Mouse (Mus musculus): Measurements from ENCODE around the gene Rai1. TPM values are rescaled to one million over a fixed set of nuclear protein-coding genes. Genes with fewer than 3 reads are reported as not detected.

The Rai1 gene
- polyA plus RNA-seq, 1 experiment from 2014 or later = 31.9 TPM

DNA sequence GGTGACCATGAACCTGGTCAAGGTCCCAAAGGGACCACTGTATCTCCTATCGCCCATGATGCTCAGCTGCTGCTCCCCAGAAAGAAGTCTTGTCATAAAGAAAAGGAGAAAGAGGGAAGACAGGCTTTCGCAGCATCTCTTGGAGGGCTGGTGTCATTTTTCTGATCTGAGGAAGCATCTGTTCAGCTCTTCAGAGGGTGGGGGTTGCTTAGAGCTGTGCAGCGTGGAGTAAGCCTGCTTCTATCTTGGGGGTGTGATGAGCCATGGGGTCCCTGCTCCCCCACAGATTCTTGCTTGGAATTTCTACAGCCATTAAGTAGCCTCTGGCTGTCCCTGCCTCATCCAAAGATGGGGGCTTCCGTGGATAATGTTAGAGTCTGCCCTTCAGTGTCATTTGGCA lies 53.5 kb downstream of the Rai1 start:
- no peaks in the 10 kb centered on the region for H3K9me3 ChIP-seq
- H3K9ac ChIP-seq (replicated peaks) = no peak overlapping the region
- H3K4me3 ChIP-seq = no peak overlapping the region
- no peaks in the 10 kb centered on the region for H3K27me3 ChIP-seq
- peaks cover 58% of the 10 kb centered on the region for H3K4me1 ChIP-seq
- no peaks in the 10 kb centered on the region for H3K36me3 ChIP-seq
- peak overlapping the region; percentile 69 for H3K27ac ChIP-seq (replicated peaks)
- H3K4me2 ChIP-seq (replicated peaks) = no peak overlapping the region
- no peak for ATAC-seq (replicated peaks)
- 77% methylated on average over 4 of the region's 4 CpGs for WGBS

GRCm38 (mm10) chr11:60159955-60160354 lies 55.1 kb downstream of the Rai1 start:
- no peak overlapping the region for H3K9ac ChIP-seq (replicated peaks)
- peaks cover 64% of the 10 kb centered on the region for H3K4me1 ChIP-seq
- no peaks in the 10 kb centered on the region for H3K9me3 ChIP-seq
- ATAC-seq (replicated peaks) = no peak
- H3K27ac ChIP-seq (replicated peaks) = no peak overlapping the region
- H3K27me3 ChIP-seq = no peaks in the 10 kb centered on the region
- H3K4me2 ChIP-seq (replicated peaks) = no peak overlapping the region
- H3K36me3 ChIP-seq = no peaks in the 10 kb centered on the region
- H3K4me3 ChIP-seq = no peak overlapping the region
- 92% methylated on average over 5 of the region's 5 CpGs for WGBS

DNA sequence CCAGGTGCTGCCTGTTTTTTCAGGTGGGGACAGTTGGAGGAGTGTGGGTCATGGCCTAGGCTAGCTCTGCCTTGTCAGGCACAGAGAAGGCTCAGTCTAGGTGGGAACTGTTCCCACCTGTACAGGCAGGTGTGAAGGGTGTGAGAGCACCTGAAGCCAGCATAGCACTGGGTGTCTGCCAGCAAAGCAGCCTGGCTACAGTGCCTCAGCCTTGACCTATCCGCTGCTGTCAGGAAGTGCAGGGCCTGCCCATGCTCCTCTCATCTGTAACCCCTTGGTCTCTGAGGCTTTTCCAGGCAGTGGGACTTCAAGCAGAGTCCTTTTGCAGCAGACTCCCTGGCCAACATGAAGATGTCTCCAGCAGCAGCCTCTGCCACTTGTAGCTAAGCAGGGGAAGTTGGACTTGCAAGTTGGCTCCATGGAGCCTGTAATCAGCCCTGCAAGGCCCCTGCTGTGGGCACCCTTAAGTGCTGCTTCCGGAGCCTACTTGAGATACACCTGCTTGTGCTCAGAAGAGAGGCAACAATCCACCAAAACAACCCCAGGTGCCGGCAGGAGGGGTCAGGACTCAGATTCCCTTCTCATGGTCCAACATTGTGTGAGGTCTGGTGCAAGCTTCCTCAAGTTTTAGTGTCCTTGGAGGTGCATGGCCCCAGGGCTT lies 55.8 kb downstream of the Rai1 start:
- no peaks in the 10 kb centered on the region for H3K9me3 ChIP-seq
- peaks cover 62% of the 10 kb centered on the region for H3K4me1 ChIP-seq
- H3K4me2 ChIP-seq (replicated peaks) = no peak overlapping the region
- no peak for ATAC-seq (replicated peaks)
- peak overlapping the region; percentile 65 for H3K27ac ChIP-seq (replicated peaks)
- H3K4me3 ChIP-seq = no peak overlapping the region
- no peaks in the 10 kb centered on the region for H3K27me3 ChIP-seq
- H3K9ac ChIP-seq (replicated peaks) = no peak overlapping the region; the same call in 1 of the 2 replicates
- 75% methylated on average over 3 of the region's 3 CpGs for WGBS
- no peaks in the 10 kb centered on the region for H3K36me3 ChIP-seq

DNA sequence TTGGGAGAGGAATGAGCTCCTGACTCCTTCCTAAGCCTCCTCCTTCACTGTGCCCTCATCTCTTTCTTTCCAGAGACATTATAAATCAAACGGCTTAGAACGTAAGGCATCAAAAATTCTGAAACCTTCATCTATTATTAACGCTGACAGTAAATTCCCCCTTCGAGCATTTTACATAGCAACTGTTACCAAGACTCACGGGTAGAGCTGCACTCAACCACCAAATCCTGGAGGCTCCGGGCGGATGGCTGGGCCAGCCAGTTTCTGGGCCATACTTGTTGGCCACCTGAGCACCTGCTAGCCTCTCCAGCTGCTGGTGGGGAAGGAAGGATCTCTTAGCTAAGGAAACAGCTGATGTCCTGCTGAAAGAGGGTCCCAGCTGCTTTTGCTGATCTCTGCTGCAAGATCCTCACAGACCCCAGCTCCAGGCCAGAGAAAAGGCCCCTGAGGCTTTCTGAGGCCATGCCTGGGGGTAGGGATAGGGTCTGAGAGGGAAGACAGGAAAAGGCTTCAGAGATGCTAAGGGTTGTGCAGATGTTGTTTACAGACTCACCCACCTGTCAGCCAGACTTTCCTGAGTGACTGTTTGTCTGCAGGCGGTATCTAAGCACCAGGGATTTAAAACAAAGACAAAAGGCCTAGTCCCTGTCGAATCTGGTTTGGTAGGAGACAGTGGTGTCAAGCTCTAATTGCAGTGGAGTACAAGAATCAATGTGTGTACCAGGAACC lies 56.5 kb downstream of the Rai1 start:
- 45% methylated on average over 9 of the region's 9 CpGs for WGBS
- no peaks in the 10 kb centered on the region for H3K9me3 ChIP-seq
- H3K27ac ChIP-seq (replicated peaks) = peak overlapping the region; percentile 65
- no peak for ATAC-seq (replicated peaks)
- no peaks in the 10 kb centered on the region for H3K36me3 ChIP-seq
- H3K9ac ChIP-seq (replicated peaks) = no peak overlapping the region; the same call in 1 of the 2 replicates
- H3K27me3 ChIP-seq = no peaks in the 10 kb centered on the region
- H3K4me1 ChIP-seq = peaks cover 63% of the 10 kb centered on the region
- no peak overlapping the region for H3K4me2 ChIP-seq (replicated peaks)
- no peak overlapping the region for H3K4me3 ChIP-seq

DNA sequence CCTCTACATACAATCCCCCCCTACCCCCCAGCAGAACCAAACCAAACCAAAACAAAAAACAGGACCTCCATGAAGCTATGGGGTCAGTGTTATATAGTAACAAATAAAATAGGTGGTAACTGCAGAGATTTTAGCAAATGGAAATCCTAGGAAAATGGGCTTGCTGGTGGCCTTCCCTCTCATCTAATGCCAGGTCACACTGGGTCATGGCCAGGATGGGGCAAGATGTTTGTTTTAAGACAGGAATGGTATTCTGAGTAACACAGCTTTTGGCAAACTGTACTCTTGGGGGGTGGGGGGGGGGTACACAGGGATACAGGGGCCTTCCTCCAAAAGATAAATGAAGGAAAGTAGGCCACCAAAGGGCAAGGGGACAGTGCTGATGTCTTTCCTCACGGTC lies 57.7 kb downstream of the Rai1 start:
- 100% methylated on average over 1 of the region's 1 CpGs for WGBS
- H3K9me3 ChIP-seq = no peaks in the 10 kb centered on the region
- no peaks in the 10 kb centered on the region for H3K36me3 ChIP-seq
- H3K4me3 ChIP-seq = no peak overlapping the region
- no peaks in the 10 kb centered on the region for H3K27me3 ChIP-seq
- ATAC-seq (replicated peaks) = no peak
- H3K27ac ChIP-seq (replicated peaks) = 0 out of 2 replicates have a peak overlapping the region, but pooled peaks have one; percentile 65
- no peak overlapping the region for H3K9ac ChIP-seq (replicated peaks)
- peaks cover 62% of the 10 kb centered on the region for H3K4me1 ChIP-seq
- H3K4me2 ChIP-seq (replicated peaks) = no peak overlapping the region

DNA sequence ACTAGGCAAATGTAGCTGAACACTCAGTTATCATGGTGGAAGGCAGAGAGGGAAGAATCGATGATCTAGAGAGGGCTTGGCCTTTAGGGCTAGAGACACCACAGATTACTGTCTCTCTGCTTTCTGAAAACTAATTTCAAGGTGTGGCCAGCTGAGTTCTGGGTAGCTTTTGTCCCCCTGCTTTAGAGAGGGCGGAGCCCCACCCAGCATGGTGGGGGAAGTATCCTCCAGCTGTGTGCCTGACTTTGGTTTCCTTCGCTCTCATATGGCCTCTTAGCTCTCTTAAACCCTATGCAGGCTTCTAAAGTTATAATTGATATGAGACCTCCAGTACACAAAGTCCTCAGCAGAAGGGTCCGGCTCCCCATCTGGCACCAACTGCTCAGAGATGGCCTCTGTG lies 58.5 kb downstream of the Rai1 start:
- H3K9me3 ChIP-seq = no peaks in the 10 kb centered on the region
- no peaks in the 10 kb centered on the region for H3K36me3 ChIP-seq
- H3K4me3 ChIP-seq = no peak overlapping the region
- no peak overlapping the region for H3K9ac ChIP-seq (replicated peaks)
- WGBS = 93% methylated on average over 4 of the region's 4 CpGs
- no peak overlapping the region for H3K4me2 ChIP-seq (replicated peaks)
- no peak overlapping the region for H3K27ac ChIP-seq (replicated peaks)
- ATAC-seq (replicated peaks) = no peak
- no peaks in the 10 kb centered on the region for H3K27me3 ChIP-seq
- H3K4me1 ChIP-seq = peaks cover 62% of the 10 kb centered on the region

DNA sequence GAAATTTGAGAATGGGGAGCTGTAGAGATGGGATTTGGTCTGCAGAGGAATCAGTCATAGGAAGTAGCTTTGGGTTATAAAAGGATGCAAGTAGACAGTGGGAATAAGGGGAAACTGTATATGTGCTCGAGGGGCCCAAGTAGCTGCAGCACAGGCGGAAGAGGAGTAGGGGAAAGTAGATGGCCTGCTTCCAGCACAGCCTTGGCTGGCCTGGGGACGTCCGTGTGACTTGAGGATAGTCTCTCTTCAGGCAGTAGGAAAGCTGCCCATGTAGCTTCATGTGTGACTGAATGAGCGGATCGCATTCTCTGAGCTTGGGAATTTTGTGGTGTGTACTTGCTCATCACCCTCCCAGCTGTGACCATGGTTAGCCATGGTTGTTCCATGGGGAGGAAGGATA lies 59.6 kb downstream of the Rai1 start:
- WGBS = 75% methylated on average over 6 of the region's 6 CpGs
- peaks cover 64% of the 10 kb centered on the region for H3K4me1 ChIP-seq

DNA sequence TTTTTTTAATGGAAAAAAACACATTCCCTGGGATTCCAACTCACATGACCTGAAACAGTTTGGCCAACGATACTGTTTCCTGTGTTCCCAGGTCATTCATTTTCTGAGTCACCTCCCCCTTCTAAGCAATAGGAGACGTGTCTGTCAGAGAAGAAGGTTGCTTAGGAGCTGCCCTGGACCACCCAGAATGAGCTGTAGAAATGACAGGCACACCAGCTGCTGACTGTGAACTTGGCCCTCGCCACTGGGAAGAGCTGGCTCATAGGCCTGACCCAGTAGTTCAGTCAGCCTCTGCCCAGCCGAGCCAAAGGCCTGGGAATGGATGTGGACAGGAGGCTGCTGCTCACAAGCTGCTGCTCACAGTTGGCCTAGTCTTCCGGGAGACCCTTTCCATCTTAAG lies 60.3 kb downstream of the Rai1 start:
- H3K4me2 ChIP-seq (replicated peaks) = no peak overlapping the region
- H3K9ac ChIP-seq (replicated peaks) = no peak overlapping the region
- H3K27me3 ChIP-seq = no peaks in the 10 kb centered on the region
- H3K9me3 ChIP-seq = no peaks in the 10 kb centered on the region
- H3K36me3 ChIP-seq = no peaks in the 10 kb centered on the region
- 39% methylated on average over 5 of the region's 5 CpGs for WGBS
- peaks cover 63% of the 10 kb centered on the region for H3K4me1 ChIP-seq
- ATAC-seq (replicated peaks) = no peak
- H3K27ac ChIP-seq (replicated peaks) = 0 out of 2 replicates have a peak overlapping the region, but pooled peaks have one; percentile 28
- no peak overlapping the region for H3K4me3 ChIP-seq

More for the DNA sequence above, 59.6 kb downstream of the Rai1 start:
- H3K4me3 ChIP-seq = no peak overlapping the region
- H3K36me3 ChIP-seq = no peaks in the 10 kb centered on the region
- H3K9me3 ChIP-seq = no peaks in the 10 kb centered on the region
- no peak overlapping the region for H3K9ac ChIP-seq (replicated peaks)
- H3K4me2 ChIP-seq (replicated peaks) = no peak overlapping the region
- H3K27me3 ChIP-seq = no peaks in the 10 kb centered on the region
- no peak overlapping the region for H3K27ac ChIP-seq (replicated peaks)
- ATAC-seq (replicated peaks) = no peak

DNA sequence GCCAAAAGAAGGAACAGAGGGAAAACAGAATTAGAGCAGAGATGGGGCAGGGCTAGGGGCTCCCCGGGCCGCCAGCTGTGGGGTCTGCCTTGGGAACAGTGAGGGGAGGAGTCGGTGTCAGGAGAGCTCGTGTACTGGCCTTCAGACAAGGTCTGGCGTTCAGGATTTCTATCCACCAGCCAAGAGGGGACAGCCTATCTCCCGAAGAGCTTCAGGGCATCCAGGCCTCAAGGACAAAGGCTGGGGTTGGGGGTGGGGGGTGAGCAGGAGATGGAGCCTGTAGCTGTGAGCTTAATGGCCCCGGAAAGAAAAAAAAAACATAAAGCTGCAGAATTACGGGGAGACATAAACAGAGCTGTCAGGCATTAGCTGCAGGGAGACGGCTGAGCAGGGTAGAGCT lies 64.0 kb downstream of the Rai1 start:
- H3K9me3 ChIP-seq = no peaks in the 10 kb centered on the region
- 0 out of 2 replicates have a peak overlapping the region, but pooled peaks have one; percentile 8 for H3K9ac ChIP-seq (replicated peaks)
- H3K27me3 ChIP-seq = no peaks in the 10 kb centered on the region
- peak overlapping the region; percentile 75 for H3K27ac ChIP-seq (replicated peaks)
- H3K36me3 ChIP-seq = no peaks in the 10 kb centered on the region
- 18% methylated on average over 9 of the region's 9 CpGs for WGBS
- H3K4me2 ChIP-seq (replicated peaks) = no peak overlapping the region
- ATAC-seq (replicated peaks) = no peak
- H3K4me1 ChIP-seq = peaks cover 52% of the 10 kb centered on the region
- no peak overlapping the region for H3K4me3 ChIP-seq

DNA sequence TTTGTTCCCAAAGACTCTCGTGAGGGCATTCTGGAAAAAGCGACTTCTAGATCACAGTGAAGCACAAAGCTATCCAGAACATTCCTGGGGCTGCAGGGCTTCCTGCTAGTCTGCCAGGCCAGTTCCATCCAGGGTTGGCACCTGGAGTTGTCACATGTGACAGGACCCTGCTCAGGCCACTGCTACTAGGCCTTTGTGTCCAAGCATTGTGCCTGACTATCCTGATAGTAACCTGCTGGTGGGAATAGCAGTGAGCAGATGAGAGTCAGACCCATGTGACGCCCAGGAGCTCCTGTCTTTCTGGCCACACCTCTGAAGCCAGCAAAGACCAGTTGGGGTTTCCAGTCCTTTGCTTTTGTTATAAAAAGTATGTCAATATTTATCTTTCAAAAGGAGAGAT lies 67.3 kb downstream of the Rai1 start:
- H3K4me1 ChIP-seq = peaks cover 60% of the 10 kb centered on the region

GRCm38 (mm10) chr11:60173606-60174184 lies 68.9 kb downstream of the Rai1 start:
- no peaks in the 10 kb centered on the region for H3K9me3 ChIP-seq
- peaks cover 64% of the 10 kb centered on the region for H3K4me1 ChIP-seq
- H3K4me2 ChIP-seq (replicated peaks) = no peak overlapping the region
- H3K27ac ChIP-seq (replicated peaks) = peak overlapping the region; percentile 100
- H3K36me3 ChIP-seq = no peaks in the 10 kb centered on the region
- 63% methylated on average over 10 of the region's 10 CpGs for WGBS
- H3K27me3 ChIP-seq = no peaks in the 10 kb centered on the region
- H3K4me3 ChIP-seq = no peak overlapping the region
- ATAC-seq (replicated peaks) = no peak
- H3K9ac ChIP-seq (replicated peaks) = no peak overlapping the region

More for the DNA sequence above, 67.3 kb downstream of the Rai1 start:
- Histone ChIP-seq H3K9ac (replicated peaks) (no peak overlapping the region), H3K27me3 (no peaks in the 10 kb centered on the region), H3K4me2 (replicated peaks) (no peak overlapping the region), H3K9me3 (no peaks in the 10 kb centered on the region), H3K36me3 (no peaks in the 10 kb centered on the region), H3K27ac (replicated peaks) (no peak overlapping the region), H3K4me3 (no peak overlapping the region)
- 82% methylated on average over 3 of the region's 3 CpGs for WGBS
- ATAC-seq (replicated peaks) = no peak

All from forebrain, embryonic 15.5 days (tissue).